Mouse (Mus musculus) heart, postnatal 25 days (tissue): ENCODE results near the gene Clec3a. TPM values are rescaled to one million over a fixed set of nuclear protein-coding genes. Genes with fewer than 3 reads are reported as not detected.

Experiments used
- DNase-seq: peaks from one replicate; pipeline ENCODE4 v3.0.0; 2022; ENCODE audit warnings: low spot score
- intact Hi-C: fragments of 180-260 bp; cut with DNase I; formaldehyde crosslinking; loops from one replicate; pipeline ENCODE4 v1.15.1; 2025
- total RNA-seq, 2 experiments: library from RNA; stranded (reverse); gene quantifications; 2 replicates each; pipeline ENCODE4 v1.2.3; 2021

Gene Clec3a
- total RNA-seq, 2 experiments from 2014 or later = 0.78 to 0.98 TPM

DNA sequence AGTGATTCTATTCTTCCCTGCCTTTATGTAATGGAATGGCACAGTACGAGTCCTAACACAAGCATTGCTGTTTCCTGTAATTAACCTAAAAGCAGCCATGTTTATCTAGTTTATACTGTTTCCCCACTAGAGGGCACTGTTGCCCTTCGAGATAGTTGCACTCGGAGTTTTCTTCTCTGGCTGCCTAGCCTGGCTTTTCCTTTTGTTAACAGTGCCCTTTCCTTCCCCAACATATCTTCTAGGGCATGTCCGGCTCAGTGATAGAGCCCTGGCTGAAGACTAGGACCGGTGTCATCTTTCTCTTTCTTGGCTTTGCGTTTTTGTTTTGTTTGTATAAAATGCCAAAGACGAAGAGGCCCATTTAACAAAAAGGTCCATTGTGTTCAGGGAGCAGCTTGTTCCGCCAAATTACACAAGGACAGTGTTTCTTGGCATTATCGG, 34.9 kb downstream of the Clec3a start:
- no peak for DNase-seq

DNA sequence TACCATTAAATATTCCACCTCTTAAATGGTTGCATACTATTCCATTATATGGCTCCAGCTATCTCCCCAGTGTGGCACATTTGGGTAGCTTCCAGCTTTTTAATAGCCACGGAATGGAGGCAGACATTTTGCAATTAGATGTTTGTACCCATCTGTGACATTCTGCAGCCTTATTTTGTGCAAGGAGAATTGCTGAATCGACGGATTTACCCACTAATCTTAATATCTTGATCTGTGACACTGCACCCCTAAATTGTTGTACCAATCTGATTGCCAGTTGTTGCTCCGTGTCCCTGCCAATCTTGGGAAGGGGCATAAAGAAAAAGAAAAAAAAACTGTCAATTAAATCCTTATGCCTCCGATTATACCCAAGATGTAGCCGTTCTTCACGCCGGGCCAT, 37.4 kb downstream of the Clec3a start:
- intact Hi-C loops = loop anchor here (5.0 to 10.0 kb wide), 2 partner anchors 319 to 517 kb away; no protein-coding TSS in a partner anchor
- DNase-seq = no peak

More for the DNA sequence above, 34.9 kb downstream of the Clec3a start:
- intact Hi-C loops = loop anchor here (2.0 to 10.0 kb wide), 5 partner anchors 90 to 1986 kb away; partner anchors contain the start of gene Maf

DNA sequence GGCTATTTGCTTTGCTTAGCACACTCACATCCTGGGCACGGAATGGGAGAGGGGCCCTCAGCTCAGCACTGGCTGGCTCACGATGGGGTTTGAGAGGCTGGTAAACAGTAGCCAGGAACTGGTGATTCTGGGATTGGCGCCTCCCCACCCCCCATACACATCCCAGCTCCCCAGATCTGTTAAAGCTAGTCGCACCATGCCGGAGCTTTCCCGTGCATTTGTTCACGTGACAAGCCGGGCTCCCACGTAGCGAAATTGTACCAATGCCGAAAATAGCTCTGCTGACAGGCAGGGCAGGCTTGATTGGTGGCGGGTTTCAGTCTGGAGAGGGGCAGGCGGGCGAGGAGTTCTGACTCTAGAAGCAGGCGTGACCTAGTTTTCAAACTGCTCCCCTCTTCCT, 38.1 kb downstream of the Clec3a start:
- intact Hi-C loops = loop anchor here (5.0 to 10.0 kb wide), 2 partner anchors 319 to 516 kb away; no protein-coding TSS in a partner anchor
- no peak for DNase-seq

DNA sequence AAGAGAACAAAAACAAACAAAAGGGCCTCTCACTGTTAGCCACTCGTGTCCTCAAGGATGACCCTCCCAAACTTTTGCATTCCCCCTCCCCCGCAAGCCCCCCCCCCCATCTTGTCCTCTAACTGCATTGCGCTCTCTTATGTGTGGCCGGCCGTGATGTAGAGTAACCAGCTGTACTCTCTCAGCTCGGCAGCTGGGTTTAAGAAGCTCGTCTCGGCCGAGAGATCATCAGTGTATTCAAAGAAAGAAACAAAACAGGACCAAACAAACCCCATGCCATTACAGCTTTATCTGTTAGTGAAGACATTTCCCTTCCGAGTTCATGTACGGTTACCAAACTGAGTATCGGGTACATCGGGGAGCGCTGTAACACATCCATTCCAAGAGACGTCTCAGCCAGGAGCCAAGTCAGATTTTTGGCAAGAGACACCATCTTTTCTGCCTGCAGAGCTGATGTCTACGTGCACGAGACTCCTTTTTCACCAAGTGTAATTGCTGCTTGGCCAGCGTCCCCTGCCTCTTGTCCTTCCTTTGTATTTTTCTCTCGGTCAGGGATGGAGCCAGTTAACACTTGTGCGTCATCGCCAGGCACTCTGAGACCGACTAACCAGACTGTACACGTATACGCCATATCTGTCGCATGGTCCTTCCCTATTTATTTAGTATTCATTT, 40.4 kb downstream of the Clec3a start:
- intact Hi-C loops = loop anchor here (5.0 to 10.0 kb wide), 2 partner anchors 317 to 514 kb away; no protein-coding TSS in a partner anchor
- no peak for DNase-seq

DNA sequence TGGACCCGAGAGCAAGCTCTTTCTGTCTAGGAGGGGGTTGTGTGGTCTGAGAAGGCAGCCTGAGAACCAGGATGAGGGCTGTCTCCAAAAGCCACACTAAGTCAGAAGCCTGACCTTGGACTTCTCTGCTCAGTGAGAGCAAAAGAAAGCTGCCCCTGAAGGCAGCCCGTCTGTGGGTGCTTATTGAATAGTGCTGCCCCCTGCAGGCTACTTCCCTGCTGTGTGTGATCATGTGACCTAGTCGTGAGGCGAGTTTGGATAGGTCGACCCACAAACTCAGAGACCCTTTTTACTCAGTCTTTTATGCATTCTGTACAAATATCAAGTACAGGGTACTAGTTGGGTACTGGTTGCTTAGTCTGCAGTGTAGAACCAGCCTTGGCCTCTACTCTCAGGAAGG, 42.7 kb downstream of the Clec3a start:
- no peak for DNase-seq
- intact Hi-C loops = no loop called here

DNA sequence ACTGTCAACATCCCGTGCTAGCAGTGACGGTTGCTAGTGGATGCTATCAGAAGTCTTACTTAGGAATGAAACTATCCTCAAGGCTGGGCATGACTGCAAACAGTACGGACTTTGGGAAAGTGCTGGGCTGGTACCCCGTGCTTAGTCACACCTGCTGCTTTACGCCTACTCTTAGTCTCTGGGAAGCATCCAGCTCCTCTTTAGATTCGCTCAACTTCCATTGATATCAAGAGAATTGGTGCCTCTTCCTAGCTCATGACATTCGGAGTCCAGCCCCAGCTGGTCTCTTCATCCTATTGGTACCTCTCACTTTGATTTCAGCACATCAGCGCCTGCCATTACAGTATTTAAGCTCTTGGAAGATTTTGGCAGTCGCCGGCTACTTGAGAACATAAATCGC, 44.7 kb downstream of the Clec3a start:
- intact Hi-C loops = no loop called here
- no peak for DNase-seq

DNA sequence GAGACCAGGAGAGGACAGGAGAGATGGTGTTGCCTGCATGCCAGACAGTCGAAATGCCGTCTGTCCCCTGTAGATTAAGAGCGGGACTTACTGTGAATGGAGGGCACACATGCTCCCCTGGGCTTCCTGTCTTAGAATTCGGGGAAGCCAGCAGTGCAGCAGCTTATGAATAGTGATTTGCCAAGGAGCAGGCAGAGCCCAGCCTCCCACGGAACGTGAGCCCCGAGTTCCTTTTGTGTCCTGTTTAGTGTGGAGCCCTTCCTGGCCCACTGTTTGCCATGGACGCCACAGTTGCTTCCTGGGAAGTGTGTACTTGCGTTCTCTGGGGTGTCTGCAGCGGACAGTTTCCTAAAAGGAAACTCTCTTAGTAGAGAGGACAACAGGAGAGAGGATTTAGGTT, 45.4 kb downstream of the Clec3a start:
- intact Hi-C loops = no loop called here
- DNase-seq = no peak

DNA sequence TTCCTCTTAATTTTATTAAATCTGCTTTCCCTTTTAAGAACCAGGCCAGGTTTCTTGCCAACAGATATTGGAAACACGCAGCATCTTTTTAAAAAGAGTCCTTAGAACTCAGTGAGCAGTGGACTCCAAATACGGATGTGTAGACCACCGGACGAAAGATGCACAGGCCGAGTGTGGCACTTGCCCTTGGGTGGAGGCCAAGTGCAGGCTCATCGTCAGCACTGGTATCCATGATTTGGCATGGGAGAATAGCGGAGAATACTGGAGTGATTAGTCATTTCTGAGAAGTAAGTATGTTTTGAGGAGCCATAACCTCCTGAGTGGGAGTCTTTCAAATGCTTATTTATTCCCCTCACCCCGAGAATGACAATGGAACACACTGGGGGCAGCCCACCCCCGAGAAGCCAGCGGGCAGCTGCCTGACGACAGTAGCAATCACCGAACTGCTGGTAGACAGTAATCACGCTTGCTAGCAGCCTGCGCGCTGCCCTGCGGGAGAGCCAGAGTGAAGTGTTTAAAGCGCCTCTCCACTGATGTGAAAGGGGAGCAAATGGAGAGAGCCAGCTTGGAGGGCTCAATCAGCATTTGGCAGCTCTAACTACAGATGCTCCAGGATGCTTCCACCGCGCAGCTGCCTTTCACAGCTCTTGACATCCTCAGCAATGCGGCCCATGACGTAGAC, 50.8 kb downstream of the Clec3a start:
- intact Hi-C loops = no loop called here

DNA sequence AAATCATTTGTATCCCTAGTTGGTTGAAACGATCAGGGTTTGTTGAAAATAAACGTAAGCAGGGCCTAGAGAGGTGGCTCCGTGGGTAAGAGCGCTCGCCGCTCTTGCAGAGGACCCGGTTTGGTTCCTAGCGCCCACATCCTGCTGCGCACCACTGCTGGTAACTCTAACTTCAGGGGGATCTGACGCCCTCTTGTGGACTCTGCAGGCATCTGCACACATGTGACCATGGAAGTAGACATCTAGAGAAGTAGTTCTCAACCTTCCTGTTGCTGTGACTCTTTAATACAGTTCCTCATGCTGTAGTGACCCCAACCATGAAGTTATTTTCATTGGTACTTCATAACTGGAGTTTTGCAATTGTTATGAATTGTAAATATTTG, 51.3 kb downstream of the Clec3a start:
- intact Hi-C loops = no loop called here
- DNase-seq = no peak

More for the DNA sequence above, 50.8 kb downstream of the Clec3a start:
- no peak for DNase-seq

DNA sequence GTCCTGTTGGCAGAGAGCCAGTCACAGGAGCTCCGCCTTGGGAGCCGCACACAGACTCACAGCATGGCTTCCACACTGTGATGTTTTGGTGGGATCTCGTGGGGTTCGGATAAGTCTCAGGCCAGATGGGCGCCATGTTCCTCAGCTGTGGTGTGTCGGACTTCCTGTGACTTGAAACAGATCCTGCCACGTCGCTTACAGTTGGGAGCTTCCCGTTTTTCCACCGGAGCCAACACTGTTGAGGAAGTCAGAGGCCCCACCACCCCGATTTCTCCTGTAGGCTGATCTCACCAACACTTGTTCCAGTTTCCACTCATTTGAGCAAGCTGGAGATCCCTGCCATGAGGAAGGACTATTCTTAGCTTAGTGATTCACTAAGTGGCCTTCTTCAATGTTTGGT, 55.7 kb downstream of the Clec3a start:
- DNase-seq = no peak
- intact Hi-C loops = no loop called here

Other genes with a start within 250 kb of the Clec3a start
- under 1 TPM; 0.13 to 0.36 TPM for gene Vat1l, start 212.5 kb upstream of the Clec3a start, total RNA-seq
- gene Wwox, start 21.6 kb downstream of the Clec3a start, total RNA-seq = 1 to 10 TPM; 3.9 to 4.0 TPM